Mouse (Mus musculus) bone marrow macrophage, adult 2 months (primary cell): ENCODE results near the gene E130114P18Rik.

Source experiments
- CTCF ChIP-seq: IDR thresholded peaks from 2 replicates; pipeline ENCODE4 v1.5.1; 2012; ENCODE audit warnings: low read depth, mild to moderate bottlenecking, low read length, moderate library complexity
- POLR2A ChIP-seq: IDR thresholded peaks from 2 replicates; pipeline ENCODE4 v1.6.1; 2012; ENCODE audit warnings: mild to moderate bottlenecking, low read depth, low read length, borderline replicate concordance

GRCm38 (mm10) chr4:97813996-97814395 lies 36.1 kb upstream of the E130114P18Rik start:
- TF ChIP-seq CTCF (no peak), POLR2A (no peak)
